Mouse (Mus musculus): ENCODE data around the gene Triobp.

GRCm38 (mm10) chr15:78992235-78992634 is 44.7 kb downstream of the Triobp start:
- no peak; the same call in 1 of the 2 replicates for TF ChIP-seq CTCF (IDR thresholded peaks at IDR 0.05; ENCODE audit: low read depth)
- TF ChIP-seq EP300 (IDR thresholded peaks at IDR 0.05; ENCODE audit: low read depth), result no peak

Measured in heart, postnatal 0 days (tissue).